Mouse (Mus musculus) thymus, adult 18-20 months (tissue): ENCODE results near the gene Plrg1.

Experiments used
- DNase-seq, 2 experiments: peaks; one replicate each; pipeline ENCODE4 v3.0.0; 2022; ENCODE audit warnings: mixed read lengths in 2 of 2

The Plrg1 gene

GRCm38 (mm10) chr3:83055281-83056038, at the start of gene Plrg1:
Gene Plrg1, plus strand, starts transcription at chr3:83055522.
- DNase-seq: peak; percentile 97 to 98

GRCm38 (mm10) chr3:83007557-83007956, 47.8 kb upstream of the Plrg1 start, which contains the start of gene Fgg:
Gene Fgg, plus strand, starts transcription at chr3:83007724.
- no peak for DNase-seq

- no peak for DNase-seq
Measured at GRCm38 (mm10) chr3:83010291-83010690, 45.0 kb upstream of the Plrg1 start.

GRCm38 (mm10) chr3:83011136-83011535, 44.2 kb upstream of the Plrg1 start:
- no peak for DNase-seq

GRCm38 (mm10) chr3:83011565-83011964, 43.8 kb upstream of the Plrg1 start:
- no peak for DNase-seq

- DNase-seq: no peak
Measured at GRCm38 (mm10) chr3:83012636-83013035, 42.7 kb upstream of the Plrg1 start.

GRCm38 (mm10) chr3:83013951-83014350, 41.4 kb upstream of the Plrg1 start:
- no peak for DNase-seq

GRCm38 (mm10) chr3:83016236-83016635, 39.1 kb upstream of the Plrg1 start:
- no peak for DNase-seq

GRCm38 (mm10) chr3:83020387-83020786, 34.9 kb upstream of the Plrg1 start:
- no peak for DNase-seq

GRCm38 (mm10) chr3:83021176-83021575, 34.1 kb upstream of the Plrg1 start:
- DNase-seq: no peak

- no peak for DNase-seq
Measured at GRCm38 (mm10) chr3:83025036-83025435, 30.3 kb upstream of the Plrg1 start.

- no peak for DNase-seq
Measured at GRCm38 (mm10) chr3:83025475-83026301, 29.6 kb upstream of the Plrg1 start, which contains the start of gene Fga. Gene Fga, plus strand, starts transcription at chr3:83026076.

GRCm38 (mm10) chr3:83027546-83028251, 27.6 kb upstream of the Plrg1 start:
- no peak for DNase-seq

- DNase-seq: no peak
Measured at GRCm38 (mm10) chr3:83030331-83030730, 25.0 kb upstream of the Plrg1 start.

GRCm38 (mm10) chr3:83032746-83033308, 22.5 kb upstream of the Plrg1 start:
- DNase-seq: no peak

GRCm38 (mm10) chr3:83033801-83034200, 21.5 kb upstream of the Plrg1 start:
- no peak for DNase-seq

GRCm38 (mm10) chr3:83038865-83039264, 16.5 kb upstream of the Plrg1 start:
- no peak for DNase-seq

GRCm38 (mm10) chr3:83039666-83040065, 15.7 kb upstream of the Plrg1 start:
- DNase-seq: no peak

- DNase-seq: no peak
Measured at GRCm38 (mm10) chr3:83042451-83042850, 12.9 kb upstream of the Plrg1 start.

- no peak for DNase-seq
Measured at GRCm38 (mm10) chr3:83046649-83047048, 8.7 kb upstream of the Plrg1 start.

- DNase-seq: no peak
Measured at GRCm38 (mm10) chr3:83049680-83050079, 5.6 kb upstream of the Plrg1 start, which contains the start of gene Fgb. Gene Fgb, minus strand, starts transcription at chr3:83049863.

GRCm38 (mm10) chr3:83050661-83051060, 4.7 kb upstream of the Plrg1 start:
- DNase-seq: no peak

GRCm38 (mm10) chr3:83052102-83052501, 3.2 kb upstream of the Plrg1 start:
- no peak for DNase-seq
